Mouse (Mus musculus) activated CD4-positive, CD25-positive, alpha-beta regulatory T cell, adult 4 months (primary cell): Measurements from ENCODE around the gene Gclm. TPM values are rescaled to one million over a fixed set of nuclear protein-coding genes. Genes with fewer than 3 reads are reported as not detected.
"Not testable (repeated sequence)": the region's sequence is repeated elsewhere in the genome, so short reads cannot be mapped to it uniquely, and the experiment has no call there.

Source experiments
- ATAC-seq: one replicate; pipeline ENCODE4 v1.8.0; 2017
- polyA plus RNA-seq, 2 experiments: library from polyadenylated mRNA; unstranded; fragments of 100-300 nt; shearing (Covaris generic); gene quantifications; one replicate each; pipeline ENCODE4 v1.2.1; 2017

The Gclm gene
- polyA plus RNA-seq, 2 experiments from 2014 or later: 5.2 to 6.0 TPM

GRCm38 (mm10) chr3:122242876-122243275 is 2.5 kb upstream of the Gclm start:
- ATAC-seq: no peak

- ATAC-seq: no peak
These were observed 1.8 kb upstream of the Gclm start for GRCm38 (mm10) chr3:122243416-122244167.

GRCm38 (mm10) chr3:122244759-122245158 is 598 bp upstream of the Gclm start:
- ATAC-seq: no peak

- peak; percentile 15 for ATAC-seq
These were observed 548 bp downstream of the Gclm start for GRCm38 (mm10) chr3:122245878-122246332.

GRCm38 (mm10) chr3:122246406-122246805 is 1.0 kb downstream of the Gclm start:
- no peak for ATAC-seq

- no peak for ATAC-seq
These were observed 1.8 kb downstream of the Gclm start for GRCm38 (mm10) chr3:122246986-122247767.

GRCm38 (mm10) chr3:122247768-122248100 is 2.4 kb downstream of the Gclm start:
- ATAC-seq: no peak

GRCm38 (mm10) chr3:122252466-122253253 is 7.3 kb downstream of the Gclm start:
- ATAC-seq: no peak

GRCm38 (mm10) chr3:122254050-122254449 is 8.7 kb downstream of the Gclm start:
- not testable (repeated sequence) for ATAC-seq

- ATAC-seq: no peak
These were observed 24.6 kb downstream of the Gclm start for GRCm38 (mm10) chr3:122269986-122270385.

- ATAC-seq: not testable (repeated sequence)
These were observed 27.2 kb downstream of the Gclm start for GRCm38 (mm10) chr3:122272565-122272964.

GRCm38 (mm10) chr3:122273407-122274240 is 28.3 kb downstream of the Gclm start:
- ATAC-seq: peak; percentile 79

GRCm38 (mm10) chr3:122274241-122275024 is 29.1 kb downstream of the Gclm start, which contains the start of gene Dnttip2:
Dnttip2 (plus strand) TSS chr3:122274388.
- ATAC-seq: peak; percentile 80

- no peak for ATAC-seq
These were observed 29.8 kb downstream of the Gclm start for GRCm38 (mm10) chr3:122275111-122275510.

GRCm38 (mm10) chr3:122287195-122287594 is 41.8 kb downstream of the Gclm start:
- peak; percentile 94 for ATAC-seq

- no peak for ATAC-seq
These were observed 43.3 kb downstream of the Gclm start for GRCm38 (mm10) chr3:122288613-122289195.

- not testable (repeated sequence) for ATAC-seq
These were observed 44.0 kb downstream of the Gclm start for GRCm38 (mm10) chr3:122289344-122289743.

GRCm38 (mm10) chr3:122290696-122291095 is 45.3 kb downstream of the Gclm start:
- ATAC-seq: no peak

GRCm38 (mm10) chr3:122291828-122292227 is 46.5 kb downstream of the Gclm start:
- ATAC-seq: no peak
